Mouse (Mus musculus): ENCODE measurements around the gene Slc39a5. TPM values are rescaled to one million over a fixed set of nuclear protein-coding genes. Genes with fewer than 3 reads are reported as not detected.

The Slc39a5 gene
- total RNA-seq (2015; ENCODE audit: low replicate concordance) (not detected in 2 replicates), total RNA-seq (2017; ENCODE audit: low replicate concordance) (not detected in 2 replicates)

- ATAC-seq (replicated peaks; ENCODE audit: low FRiP score, poor library complexity, severe bottlenecking): no peak
These were observed at the start of gene Slc39a5 for GRCm38 (mm10) chr10:128401056-128401455. Gene Slc39a5 (minus strand): TSS chr10:128401229.

- no peak for ATAC-seq (replicated peaks; ENCODE audit: low FRiP score, poor library complexity, severe bottlenecking)
These were observed 44.4 kb upstream of the Slc39a5 start for GRCm38 (mm10) chr10:128445407-128445806.

- ATAC-seq (replicated peaks; ENCODE audit: low FRiP score, poor library complexity, severe bottlenecking): no peak
These were observed 43.3 kb upstream of the Slc39a5 start for GRCm38 (mm10) chr10:128444354-128444753.

- no peak for ATAC-seq (replicated peaks; ENCODE audit: low FRiP score, poor library complexity, severe bottlenecking)
These were observed 41.7 kb upstream of the Slc39a5 start for GRCm38 (mm10) chr10:128442718-128443117.

GRCm38 (mm10) chr10:128441324-128442119 is 40.5 kb upstream of the Slc39a5 start:
- no peak for ATAC-seq (replicated peaks; ENCODE audit: low FRiP score, poor library complexity, severe bottlenecking)

- no peak for ATAC-seq (replicated peaks; ENCODE audit: low FRiP score, poor library complexity, severe bottlenecking)
These were observed 39.4 kb upstream of the Slc39a5 start for GRCm38 (mm10) chr10:128440407-128440806.

GRCm38 (mm10) chr10:128438675-128439279 is 37.7 kb upstream of the Slc39a5 start:
- no peak for ATAC-seq (replicated peaks; ENCODE audit: low FRiP score, poor library complexity, severe bottlenecking)

- ATAC-seq (replicated peaks; ENCODE audit: low FRiP score, poor library complexity, severe bottlenecking): no peak
These were observed 35.3 kb upstream of the Slc39a5 start for GRCm38 (mm10) chr10:128436376-128436775.

- no peak for ATAC-seq (replicated peaks; ENCODE audit: low FRiP score, poor library complexity, severe bottlenecking)
These were observed 34.8 kb upstream of the Slc39a5 start for GRCm38 (mm10) chr10:128435873-128436272.

- ATAC-seq (replicated peaks; ENCODE audit: low FRiP score, poor library complexity, severe bottlenecking): no peak
These were observed 34.3 kb upstream of the Slc39a5 start for GRCm38 (mm10) chr10:128435186-128435823.

GRCm38 (mm10) chr10:128434681-128435080 is 33.7 kb upstream of the Slc39a5 start:
- ATAC-seq (replicated peaks; ENCODE audit: low FRiP score, poor library complexity, severe bottlenecking): no peak

GRCm38 (mm10) chr10:128433417-128433816 is 32.4 kb upstream of the Slc39a5 start:
- ATAC-seq (replicated peaks; ENCODE audit: low FRiP score, poor library complexity, severe bottlenecking): no peak

GRCm38 (mm10) chr10:128429454-128429853 is 28.4 kb upstream of the Slc39a5 start:
- ATAC-seq (replicated peaks; ENCODE audit: low FRiP score, poor library complexity, severe bottlenecking): no peak

GRCm38 (mm10) chr10:128429052-128429451 is 28.0 kb upstream of the Slc39a5 start:
- no peak for ATAC-seq (replicated peaks; ENCODE audit: low FRiP score, poor library complexity, severe bottlenecking)

- no peak for ATAC-seq (replicated peaks; ENCODE audit: low FRiP score, poor library complexity, severe bottlenecking)
These were observed 24.2 kb upstream of the Slc39a5 start for GRCm38 (mm10) chr10:128425260-128425659.

- no peak for ATAC-seq (replicated peaks; ENCODE audit: low FRiP score, poor library complexity, severe bottlenecking)
These were observed 23.6 kb upstream of the Slc39a5 start for GRCm38 (mm10) chr10:128424604-128425003.

GRCm38 (mm10) chr10:128422426-128422825 is 21.4 kb upstream of the Slc39a5 start:
- ATAC-seq (replicated peaks; ENCODE audit: low FRiP score, poor library complexity, severe bottlenecking): no peak

- ATAC-seq (replicated peaks; ENCODE audit: low FRiP score, poor library complexity, severe bottlenecking): no peak
These were observed 13.8 kb upstream of the Slc39a5 start for GRCm38 (mm10) chr10:128414848-128415247.

- no peak for ATAC-seq (replicated peaks; ENCODE audit: low FRiP score, poor library complexity, severe bottlenecking)
These were observed 12.0 kb upstream of the Slc39a5 start for GRCm38 (mm10) chr10:128413076-128413475.

- ATAC-seq (replicated peaks; ENCODE audit: low FRiP score, poor library complexity, severe bottlenecking): no peak
These were observed 11.5 kb upstream of the Slc39a5 start for GRCm38 (mm10) chr10:128412558-128412957.

GRCm38 (mm10) chr10:128412055-128412381 is 11.0 kb upstream of the Slc39a5 start:
- no peak for ATAC-seq (replicated peaks; ENCODE audit: low FRiP score, poor library complexity, severe bottlenecking)
